Mouse (Mus musculus): ENCODE measurements at regions not wholly inside any gene's neighbourhood (a gene's known extent, or its start where the extent isn't known, plus 50 kb on each side); places are given as distances from the start of the nearest gene placed in this dataset.

- Histone ChIP-seq H3K4me1 (ENCODE audit: control insufficient read depth, insufficient read depth, low read length) (no peaks in the 10 kb centered on the region), H3K9ac (replicated peaks; ENCODE audit: low read depth, low read length) (no peak overlapping the region), H3K27me3 (ENCODE audit: control insufficient read depth, insufficient read depth, low read length) (no peaks in the 10 kb centered on the region), H3K4me2 (replicated peaks; ENCODE audit: low read depth, low read length) (no peak overlapping the region), H3K4me3 (ENCODE audit: low read depth, low read length) (no peak overlapping the region), H3K36me3 (ENCODE audit: control insufficient read depth, insufficient read depth, low read length) (no peaks in the 10 kb centered on the region), H3K27ac (ENCODE audit: low read length) (no peak overlapping the region), H3K9me3 (ENCODE audit: control insufficient read depth, low read depth, low read length) (no peaks in the 10 kb centered on the region)
- 68% methylated on average over 10 of the region's 10 CpGs for WGBS
- no peak for ATAC-seq (ENCODE audit: insufficient number of reproducible peaks, insufficient read depth, low FRiP score, low read depth)
These were observed 278.9 kb upstream of the Kcnab2 start for GRCm38 (mm10) chr4:152756535-152756934.

DNA sequence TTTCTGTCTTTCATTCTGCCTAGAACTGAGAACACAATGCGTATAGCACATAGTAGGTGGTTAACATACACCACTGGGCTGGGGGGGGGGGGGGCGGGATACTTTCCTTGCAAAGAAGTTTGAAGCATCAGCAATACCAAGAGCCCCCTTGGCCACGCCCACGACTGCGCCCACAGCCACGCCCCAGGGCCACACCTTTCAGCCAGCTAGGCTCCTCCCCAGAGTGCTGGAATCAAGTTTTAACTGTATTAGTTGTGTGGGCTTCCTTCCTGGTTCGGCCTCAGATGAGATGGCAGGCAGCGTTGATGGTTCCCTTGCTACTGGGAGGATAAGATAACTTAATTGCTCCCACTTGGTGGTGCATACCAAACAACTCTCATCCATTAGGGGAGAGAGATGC lies 278.1 kb upstream of the Kcnab2 start:
- Histone ChIP-seq H3K4me3 (ENCODE audit: low read depth, low read length) (no peak overlapping the region), H3K27ac (ENCODE audit: low read length) (no peak overlapping the region), H3K4me2 (replicated peaks; ENCODE audit: low read depth, low read length) (no peak overlapping the region), H3K9ac (replicated peaks; ENCODE audit: low read depth, low read length) (no peak overlapping the region), H3K9me3 (ENCODE audit: control insufficient read depth, low read depth, low read length) (no peaks in the 10 kb centered on the region), H3K4me1 (ENCODE audit: control insufficient read depth, insufficient read depth, low read length) (no peaks in the 10 kb centered on the region), H3K36me3 (ENCODE audit: control insufficient read depth, insufficient read depth, low read length) (no peaks in the 10 kb centered on the region), H3K27me3 (ENCODE audit: control insufficient read depth, insufficient read depth, low read length) (no peaks in the 10 kb centered on the region)
- ATAC-seq (ENCODE audit: insufficient number of reproducible peaks, insufficient read depth, low FRiP score, low read depth): no peak
- WGBS: 87% methylated on average over 8 of the region's 8 CpGs

DNA sequence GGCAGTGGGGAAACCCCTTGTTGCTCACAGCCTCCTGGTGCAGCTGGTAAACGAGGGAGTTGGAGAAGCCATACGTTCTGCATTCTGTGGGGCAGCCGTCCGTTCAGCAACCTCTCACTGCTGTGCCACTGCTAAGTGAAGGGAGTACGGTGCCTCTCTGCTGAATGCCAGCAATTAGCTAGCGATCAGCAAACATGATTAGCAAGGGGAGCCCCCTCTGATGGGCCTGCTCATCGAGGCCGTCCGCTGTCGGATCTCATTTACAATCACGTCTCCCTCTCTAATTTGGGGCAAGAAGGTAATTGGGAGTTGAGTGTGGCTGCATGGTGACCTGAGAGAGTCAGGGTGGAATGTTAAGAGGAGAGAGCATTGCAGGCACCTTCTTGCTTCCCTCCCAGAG lies 266.7 kb upstream of the Kcnab2 start:
- H3K27ac ChIP-seq (ENCODE audit: low read length): no peak overlapping the region
- no peaks in the 10 kb centered on the region for H3K9me3 ChIP-seq (ENCODE audit: control insufficient read depth, low read depth, low read length)
- H3K36me3 ChIP-seq (ENCODE audit: control insufficient read depth, insufficient read depth, low read length): no peaks in the 10 kb centered on the region
- no peaks in the 10 kb centered on the region for H3K4me1 ChIP-seq (ENCODE audit: control insufficient read depth, insufficient read depth, low read length)
- H3K27me3 ChIP-seq (ENCODE audit: control insufficient read depth, insufficient read depth, low read length): no peaks in the 10 kb centered on the region
- no peak for ATAC-seq (ENCODE audit: insufficient number of reproducible peaks, insufficient read depth, low FRiP score, low read depth)
- 59% methylated on average over 11 of the region's 11 CpGs for WGBS
- no peak overlapping the region for H3K4me3 ChIP-seq (ENCODE audit: low read depth, low read length)
- no peak overlapping the region for H3K4me2 ChIP-seq (replicated peaks; ENCODE audit: low read depth, low read length)
- no peak overlapping the region for H3K9ac ChIP-seq (replicated peaks; ENCODE audit: low read depth, low read length)

- Histone ChIP-seq H3K4me1 (ENCODE audit: control insufficient read depth, insufficient read depth, low read length) (no peaks in the 10 kb centered on the region), H3K4me3 (ENCODE audit: low read depth, low read length) (no peak overlapping the region)
- 80% methylated on average over 2 of the region's 2 CpGs for WGBS
These were observed 255.3 kb upstream of the Kcnab2 start for GRCm38 (mm10) chr4:152733017-152733416.

DNA sequence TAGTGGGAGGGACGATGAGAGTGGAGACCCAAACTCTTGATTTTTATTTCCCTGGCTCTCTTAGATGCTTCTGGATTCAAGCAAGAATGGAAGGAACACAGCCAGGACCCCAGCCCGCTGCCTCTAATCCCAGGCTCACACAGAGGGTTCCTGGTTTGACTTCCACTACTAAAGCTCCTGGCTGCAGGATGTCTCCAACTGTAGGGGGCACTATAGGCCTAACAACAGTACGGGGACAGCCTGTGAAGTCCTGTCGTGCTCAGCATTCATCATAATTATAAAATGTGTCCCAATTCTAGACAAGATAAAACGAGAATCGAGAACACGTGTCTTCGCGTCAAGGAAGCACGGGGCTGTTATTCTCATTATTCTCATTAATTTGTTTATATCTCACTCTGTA lies 254.3 kb upstream of the Kcnab2 start:
- H3K9ac ChIP-seq (replicated peaks; ENCODE audit: low read depth, low read length): no peak overlapping the region
- H3K9me3 ChIP-seq (ENCODE audit: control insufficient read depth, low read depth, low read length): no peaks in the 10 kb centered on the region
- no peaks in the 10 kb centered on the region for H3K4me1 ChIP-seq (ENCODE audit: control insufficient read depth, insufficient read depth, low read length)
- no peak overlapping the region for H3K4me2 ChIP-seq (replicated peaks; ENCODE audit: low read depth, low read length)
- H3K36me3 ChIP-seq (ENCODE audit: control insufficient read depth, insufficient read depth, low read length): no peaks in the 10 kb centered on the region
- H3K4me3 ChIP-seq (ENCODE audit: low read depth, low read length): no peak overlapping the region
- no peak for ATAC-seq (ENCODE audit: insufficient number of reproducible peaks, insufficient read depth, low FRiP score, low read depth)
- H3K27me3 ChIP-seq (ENCODE audit: control insufficient read depth, insufficient read depth, low read length): no peaks in the 10 kb centered on the region
- no peak overlapping the region for H3K27ac ChIP-seq (ENCODE audit: low read length)
- WGBS: 80% methylated on average over 10 of the region's 10 CpGs

More at GRCm38 (mm10) chr4:152733017-152733416, 255.3 kb upstream of the Kcnab2 start:
- H3K9me3 ChIP-seq (ENCODE audit: control insufficient read depth, low read depth, low read length): no peaks in the 10 kb centered on the region
- no peaks in the 10 kb centered on the region for H3K36me3 ChIP-seq (ENCODE audit: control insufficient read depth, insufficient read depth, low read length)
- no peak overlapping the region for H3K9ac ChIP-seq (replicated peaks; ENCODE audit: low read depth, low read length)
- ATAC-seq (ENCODE audit: insufficient number of reproducible peaks, insufficient read depth, low FRiP score, low read depth): no peak
- H3K27ac ChIP-seq (ENCODE audit: low read length): no peak overlapping the region
- H3K4me2 ChIP-seq (replicated peaks; ENCODE audit: low read depth, low read length): no peak overlapping the region
- H3K27me3 ChIP-seq (ENCODE audit: control insufficient read depth, insufficient read depth, low read length): no peaks in the 10 kb centered on the region

GRCm38 (mm10) chr4:152731082-152731720 lies 253.5 kb upstream of the Kcnab2 start:
- Histone ChIP-seq H3K9me3 (ENCODE audit: control insufficient read depth, low read depth, low read length) (no peaks in the 10 kb centered on the region), H3K4me2 (replicated peaks; ENCODE audit: low read depth, low read length) (no peak overlapping the region), H3K9ac (replicated peaks; ENCODE audit: low read depth, low read length) (no peak overlapping the region), H3K27me3 (ENCODE audit: control insufficient read depth, insufficient read depth, low read length) (no peaks in the 10 kb centered on the region), H3K4me1 (ENCODE audit: control insufficient read depth, insufficient read depth, low read length) (no peaks in the 10 kb centered on the region), H3K36me3 (ENCODE audit: control insufficient read depth, insufficient read depth, low read length) (no peaks in the 10 kb centered on the region), H3K4me3 (ENCODE audit: low read depth, low read length) (no peak overlapping the region), H3K27ac (ENCODE audit: low read length) (no peak overlapping the region)
- 51% methylated on average over 10 of the region's 10 CpGs for WGBS
- 0 out of 2 replicates have a peak, but pooled peaks have one; percentile 39 for ATAC-seq (ENCODE audit: insufficient number of reproducible peaks, insufficient read depth, low FRiP score, low read depth)

GRCm38 (mm10) chr4:152729421-152729820 lies 251.8 kb upstream of the Kcnab2 start:
- Histone ChIP-seq H3K36me3 (ENCODE audit: control insufficient read depth, insufficient read depth, low read length) (no peaks in the 10 kb centered on the region), H3K4me1 (ENCODE audit: control insufficient read depth, insufficient read depth, low read length) (no peaks in the 10 kb centered on the region), H3K9me3 (ENCODE audit: control insufficient read depth, low read depth, low read length) (no peaks in the 10 kb centered on the region), H3K9ac (replicated peaks; ENCODE audit: low read depth, low read length) (no peak overlapping the region), H3K4me2 (replicated peaks; ENCODE audit: low read depth, low read length) (no peak overlapping the region), H3K4me3 (ENCODE audit: low read depth, low read length) (no peak overlapping the region), H3K27ac (ENCODE audit: low read length) (no peak overlapping the region), H3K27me3 (ENCODE audit: control insufficient read depth, insufficient read depth, low read length) (no peaks in the 10 kb centered on the region)
- 79% methylated on average over 6 of the region's 6 CpGs for WGBS
- ATAC-seq (ENCODE audit: insufficient number of reproducible peaks, insufficient read depth, low FRiP score, low read depth): no peak

DNA sequence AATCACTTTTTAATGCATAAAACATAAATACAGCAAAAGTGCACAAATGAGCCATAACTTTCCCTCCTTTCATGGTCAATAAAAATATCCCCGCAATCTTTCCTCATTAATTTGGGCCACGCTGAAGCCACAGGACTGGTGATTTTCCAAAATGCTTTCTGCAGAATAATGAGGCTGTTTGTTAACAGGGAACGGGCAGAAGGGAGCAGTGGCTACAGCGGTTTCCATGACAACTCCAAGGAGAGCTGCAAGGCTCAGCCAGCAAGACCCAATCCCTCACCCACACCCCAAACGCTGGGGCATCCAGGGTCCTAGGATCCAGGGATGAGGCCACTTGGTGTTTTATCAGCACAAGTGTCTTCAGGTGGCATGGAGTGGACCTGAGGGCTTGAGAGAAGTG lies 248.2 kb upstream of the Kcnab2 start:
- Histone ChIP-seq H3K9ac (replicated peaks; ENCODE audit: low read depth, low read length) (no peak overlapping the region), H3K4me2 (replicated peaks; ENCODE audit: low read depth, low read length) (no peak overlapping the region), H3K36me3 (ENCODE audit: control insufficient read depth, insufficient read depth, low read length) (no peaks in the 10 kb centered on the region), H3K4me1 (ENCODE audit: control insufficient read depth, insufficient read depth, low read length) (no peaks in the 10 kb centered on the region), H3K27ac (ENCODE audit: low read length) (no peak overlapping the region), H3K27me3 (ENCODE audit: control insufficient read depth, insufficient read depth, low read length) (no peaks in the 10 kb centered on the region), H3K4me3 (ENCODE audit: low read depth, low read length) (no peak overlapping the region), H3K9me3 (ENCODE audit: control insufficient read depth, low read depth, low read length) (no peaks in the 10 kb centered on the region)
- 58% methylated on average over 5 of the region's 5 CpGs for WGBS
- no peak for ATAC-seq (ENCODE audit: insufficient number of reproducible peaks, insufficient read depth, low FRiP score, low read depth)

DNA sequence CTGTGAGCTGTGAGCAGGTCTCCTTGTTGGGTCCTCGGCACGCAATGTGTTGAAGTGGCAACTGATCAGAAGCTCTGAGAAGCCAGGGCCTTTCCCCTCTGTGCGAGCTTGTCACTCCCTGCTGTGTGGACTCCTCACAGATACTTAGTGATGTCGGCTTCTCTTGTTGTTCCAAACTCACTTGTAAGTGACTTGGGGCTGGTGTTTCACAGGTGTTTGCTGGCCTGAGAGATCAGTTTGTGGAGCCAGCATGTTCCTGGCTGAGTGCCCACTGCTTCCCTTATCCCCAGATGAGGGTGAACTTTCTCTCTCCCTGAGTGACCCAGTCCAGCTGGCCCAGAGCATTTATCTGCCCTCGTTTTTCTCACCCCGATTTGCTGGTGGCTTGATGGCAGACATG lies 247.8 kb upstream of the Kcnab2 start:
- WGBS: 50% methylated on average over 6 of the region's 6 CpGs
- Histone ChIP-seq H3K4me2 (replicated peaks; ENCODE audit: low read depth, low read length) (no peak overlapping the region), H3K4me1 (ENCODE audit: control insufficient read depth, insufficient read depth, low read length) (no peaks in the 10 kb centered on the region), H3K9ac (replicated peaks; ENCODE audit: low read depth, low read length) (no peak overlapping the region), H3K27me3 (ENCODE audit: control insufficient read depth, insufficient read depth, low read length) (no peaks in the 10 kb centered on the region), H3K9me3 (ENCODE audit: control insufficient read depth, low read depth, low read length) (no peaks in the 10 kb centered on the region), H3K36me3 (ENCODE audit: control insufficient read depth, insufficient read depth, low read length) (no peaks in the 10 kb centered on the region), H3K27ac (ENCODE audit: low read length) (no peak overlapping the region), H3K4me3 (ENCODE audit: low read depth, low read length) (no peak overlapping the region)
- no peak for ATAC-seq (ENCODE audit: insufficient number of reproducible peaks, insufficient read depth, low FRiP score, low read depth)
